Mouse (Mus musculus): Measurements from ENCODE around the gene Slc33a1. TPM values are rescaled to one million over a fixed set of nuclear protein-coding genes. Genes with fewer than 3 reads are reported as not detected.

Slc33a1 gene
- 10.2 and 16.3 TPM in 2 replicates for polyA plus RNA-seq (2012)

DNA sequence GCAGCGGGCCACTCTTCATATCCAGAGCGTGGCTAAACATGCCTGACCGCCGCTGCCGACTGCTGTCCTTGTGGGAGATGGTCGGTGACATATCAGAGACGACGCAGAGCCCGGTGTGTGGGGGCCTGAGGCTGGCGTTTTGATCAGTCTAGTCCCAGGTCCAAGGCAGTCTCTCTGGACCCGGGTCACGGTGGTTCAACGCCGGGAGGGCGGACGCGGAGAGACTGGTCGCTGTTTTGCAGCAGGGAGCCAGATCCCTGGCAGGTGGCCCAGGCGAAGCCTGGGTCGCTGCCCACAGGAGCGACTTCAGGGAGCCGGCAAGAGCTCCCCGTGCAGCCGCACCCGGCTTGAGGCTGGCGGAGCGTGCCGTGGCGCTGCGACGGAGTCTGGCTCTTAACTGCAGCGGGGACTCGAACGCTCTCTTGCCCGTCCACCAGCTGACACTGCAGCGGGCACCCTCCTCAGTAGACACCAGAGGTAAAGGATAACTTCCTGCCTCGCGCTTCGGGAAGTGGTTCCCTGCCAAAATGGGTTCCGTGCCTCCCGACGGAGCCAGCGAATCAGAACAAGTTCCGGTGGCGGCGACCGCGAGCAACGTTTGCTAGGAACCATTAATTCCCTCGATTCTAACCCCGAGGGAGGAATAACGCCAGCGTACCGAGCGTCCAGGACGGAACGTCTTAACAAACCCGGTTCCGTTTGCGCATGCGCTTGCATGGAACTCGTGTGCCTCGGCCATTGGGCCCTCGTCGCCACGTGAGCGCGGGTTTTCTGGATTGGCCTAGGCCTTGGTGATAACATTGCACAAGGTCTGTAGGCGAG lies at the start of gene Slc33a1:
TSS of gene Slc33a1 (minus strand) at position 669 of the 822 bp plus-strand sequence.

GRCm38 (mm10) chr3:63975955-63976908 lies 11.7 kb upstream of the Slc33a1 start, which contains the start of gene Gmps:
Gene Gmps, plus strand, starts transcription at chr3:63976106.

GRCm38 (mm10) chr3:63928878-63929859 lies 35.4 kb downstream of the Slc33a1 start, which contains the start of gene E130311K13Rik:
Gene E130311K13Rik, minus strand, starts transcription at chr3:63929472.

DNA sequence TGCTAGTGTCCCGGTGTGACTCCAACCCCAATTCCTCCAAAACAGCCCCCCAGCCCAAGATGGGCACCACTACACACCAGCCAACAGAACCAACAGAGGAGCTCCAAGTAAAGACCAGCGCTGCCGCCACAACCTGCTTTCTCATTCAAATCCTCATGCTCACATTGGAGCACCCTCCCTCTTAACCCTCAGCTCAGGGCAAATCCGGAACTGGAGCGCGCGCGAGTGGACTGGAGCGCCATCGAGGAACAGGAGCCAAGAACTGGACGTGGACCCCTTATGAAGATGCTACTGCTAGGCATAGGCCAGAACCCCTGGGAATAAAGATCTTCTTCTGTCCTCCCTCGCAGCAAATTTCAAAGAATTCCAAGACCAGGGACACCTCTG lies 65.3 kb downstream of the Slc33a1 start, which contains the start of gene Plch1:
TSS of gene Plch1 (minus strand) at position 164 of the 387 bp plus-strand sequence.

Other genes with a start within 250 kb of the Slc33a1 start
- gene Plch1, start 65.3 kb downstream of the Slc33a1 start, polyA plus RNA-seq (2012) = not detected in 2 replicates
- 1.4 and 2.6 TPM in 2 replicates for gene E130311K13Rik, start 35.3 kb downstream of the Slc33a1 start, polyA plus RNA-seq (2012)
- 3.1 and 3.4 TPM in 2 replicates for gene Gmps, start 11.3 kb upstream of the Slc33a1 start, polyA plus RNA-seq (2012)
- gene Vmn2r1, start 116.8 kb upstream of the Slc33a1 start, polyA plus RNA-seq (2012) = not detected in 2 replicates
- not detected in 2 replicates for gene Vmn2r2, start 177.2 kb upstream of the Slc33a1 start, polyA plus RNA-seq (2012)